Mouse (Mus musculus) G1E (cell line): ENCODE data around the gene Asf1b. TPM values are rescaled to one million over a fixed set of nuclear protein-coding genes. Genes with fewer than 3 reads are reported as not detected.
A peak's percentile ranks its signal among the peaks of the same experiment; 100 is the strongest.
"Not testable (repeated sequence)": the region's sequence is repeated elsewhere in the genome, so short reads cannot be mapped to it uniquely, and the experiment has no call there.

Experiments
- ATAC-seq: 2 replicates; pipeline ENCODE4 v1.8.0; 2016; ENCODE audit warnings: mild to moderate bottlenecking; ENCODE audit not compliant: insufficient number of reproducible peaks, poor library complexity, low FRiP score, severe bottlenecking; ENCODE audit errors: extremely low read depth
- DNase-seq: peaks from one replicate; pipeline ENCODE4 v3.0.0; 2012; ENCODE audit warnings: low spot score
- H3K27me3 ChIP-seq: 2 replicates; pipeline ENCODE4 v1.6.1; 2012; ENCODE audit warnings: mild to moderate bottlenecking, low read length, inconsistent platforms; ENCODE audit not compliant: insufficient read depth
- H3K36me3 ChIP-seq: replicated peaks from 2 replicates; pipeline ENCODE3; 2012; ENCODE audit warnings: mild to moderate bottlenecking, inconsistent platforms
- H3K4me1 ChIP-seq: 2 replicates; pipeline ENCODE4 v1.6.1; 2012; ENCODE audit warnings: low read depth, low read length, inconsistent platforms, mixed read lengths; ENCODE audit not compliant: insufficient read depth
- H3K4me3 ChIP-seq: 2 replicates; pipeline ENCODE4 v1.5.1; 2012; ENCODE audit warnings: low read depth, mild to moderate bottlenecking, inconsistent platforms, low read length, moderate library complexity, mixed read lengths
- H3K9me3 ChIP-seq: replicated peaks from 2 replicates; pipeline ENCODE4 v1.6.1; 2012; ENCODE audit warnings: inconsistent platforms
- CTCF ChIP-seq: IDR thresholded peaks from 2 replicates; pipeline ENCODE4 v1.5.1; 2012; ENCODE audit warnings: low read depth, low read length, inconsistent platforms, mixed read lengths
- GATA1 ChIP-seq: IDR thresholded peaks from 2 replicates; pipeline ENCODE4 v1.6.1; 2012; ENCODE audit warnings: borderline replicate concordance, low read length, inconsistent platforms, mixed read lengths
- GATA2 ChIP-seq: IDR thresholded peaks from 2 replicates; pipeline ENCODE4 v1.6.1; 2012; ENCODE audit warnings: low read depth, low read length, inconsistent platforms, borderline replicate concordance
- POLR2AphosphoS5 ChIP-seq: IDR thresholded peaks from 2 replicates; pipeline ENCODE4 v1.6.1; 2012; ENCODE audit warnings: low read depth, low read length, inconsistent platforms; ENCODE audit not compliant: insufficient replicate concordance
- TAL1 ChIP-seq: conservative IDR thresholded peaks from 2 replicates; pipeline ENCODE4 v1.6.1; 2012; ENCODE audit warnings: low read depth, low read length, inconsistent platforms, mixed read lengths
- polyA plus RNA-seq: library from polyadenylated mRNA; stranded (reverse); fragments of >175 nt; gene quantifications from 2 replicates; pipeline ENCODE4 v1.2.3, GENCODE M21; 2012
- total RNA-seq, 2 experiments: library from RNA; stranded (forward) in 1 of 2; stranded (reverse) in 1 of 2; fragments of 200-1000 nt in 1 of 2; fragments of >200 nt in 1 of 2; fragmentation: Nextera tagmentation in 1 of 2; gene quantifications; 2 replicates each; pipeline ENCODE4 v1.2.3; 2014 to 2017

Gene Asf1b
- total and polyA plus RNA-seq, 3 experiments: 87.4 to 383 (median 88.6) TPM

DNA sequence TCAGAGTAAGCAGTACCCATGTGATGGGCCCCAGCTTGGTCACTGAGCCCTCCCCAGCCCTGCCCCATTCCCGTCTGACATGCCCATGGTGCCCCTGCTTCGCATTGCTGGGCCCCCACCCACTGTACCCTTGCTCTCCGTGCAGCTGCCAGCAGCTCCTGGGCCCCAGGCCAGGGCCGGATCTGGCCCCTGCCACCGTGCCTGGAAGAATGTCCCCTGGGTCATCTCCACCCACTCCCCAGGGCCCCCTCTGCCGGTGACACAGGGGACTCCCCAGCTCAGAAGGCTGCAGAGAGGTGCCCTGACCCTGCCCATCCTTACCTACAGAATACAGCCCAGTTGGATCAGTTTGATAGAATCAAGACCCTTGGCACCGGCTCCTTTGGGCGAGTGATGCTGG lies 25.5 kb downstream of the Asf1b start:
- TF ChIP-seq POLR2AphosphoS5 (no peak), GATA2 (no peak), CTCF (no peak), TAL1 (no peak), GATA1 (no peak)
- Histone ChIP-seq H3K27me3 (no peaks in the 10 kb centered on the region), H3K36me3 (peaks cover 89% of the 10 kb centered on the region), H3K9me3 (no peaks in the 10 kb centered on the region), H3K4me1 (peaks cover 18% of the 10 kb centered on the region), H3K4me3 (no peak overlapping the region)
- DNase-seq (no peak), ATAC-seq (no peak)

GRCm38 (mm10) chr8:83981533-83981932 lies 26.2 kb downstream of the Asf1b start:
- no peak for ATAC-seq
- Histone ChIP-seq H3K27me3 (no peaks in the 10 kb centered on the region), H3K4me3 (no peak overlapping the region), H3K36me3 (peaks cover 89% of the 10 kb centered on the region), H3K9me3 (no peaks in the 10 kb centered on the region), H3K4me1 (peaks cover 18% of the 10 kb centered on the region)
- no peak for DNase-seq
- TF ChIP-seq GATA2: no peak
- TF ChIP-seq POLR2AphosphoS5: no peak

DNA sequence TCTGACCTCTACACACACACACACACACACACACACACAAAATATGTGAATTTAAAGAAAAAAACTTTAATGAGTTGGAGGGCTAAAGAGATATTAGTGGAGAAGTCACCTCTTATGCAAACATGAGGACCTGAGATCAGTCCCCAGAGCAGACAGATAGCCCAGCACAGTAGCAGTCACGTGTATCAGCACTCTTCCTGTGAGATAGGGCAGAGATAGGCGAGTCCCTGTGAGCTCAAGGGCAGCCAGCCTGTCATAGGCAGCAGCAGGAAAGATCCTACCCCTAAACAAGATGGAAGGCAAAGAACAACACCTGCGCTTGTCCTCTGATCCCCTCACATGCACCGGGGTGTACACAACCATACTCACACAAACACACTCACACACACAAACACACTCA lies 27.1 kb downstream of the Asf1b start:
- H3K36me3 ChIP-seq: peaks cover 88% of the 10 kb centered on the region
- H3K4me3 ChIP-seq: no peak overlapping the region
- no peak for TF ChIP-seq TAL1
- TF ChIP-seq CTCF: no peak
- TF ChIP-seq GATA2: no peak
- no peak for TF ChIP-seq GATA1
- TF ChIP-seq POLR2AphosphoS5: no peak
- DNase-seq: no peak
- ATAC-seq: no peak
- H3K4me1 ChIP-seq: peaks cover 10% of the 10 kb centered on the region
- H3K27me3 ChIP-seq: no peaks in the 10 kb centered on the region
- no peaks in the 10 kb centered on the region for H3K9me3 ChIP-seq

DNA sequence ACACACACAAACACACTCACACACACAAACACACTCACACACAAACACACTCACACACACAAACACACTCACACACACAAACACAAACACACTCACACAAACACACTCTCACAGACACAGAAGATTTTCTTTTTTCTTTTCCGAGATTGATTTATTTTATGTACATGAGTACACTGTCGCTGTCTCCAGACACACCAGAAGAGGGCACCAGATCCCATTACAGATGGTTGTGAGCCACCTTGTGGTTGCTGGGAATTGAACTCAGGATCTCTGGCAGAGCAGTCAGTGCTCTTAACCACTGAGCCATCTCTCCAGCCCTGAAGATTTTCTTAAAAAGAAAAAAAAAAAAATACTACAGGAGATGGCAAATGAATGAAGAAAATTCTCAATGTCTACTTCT lies 27.9 kb downstream of the Asf1b start:
- peaks cover 88% of the 10 kb centered on the region for H3K36me3 ChIP-seq
- not testable (repeated sequence) for ATAC-seq, DNase-seq, H3K4me1 ChIP-seq, H3K27me3 ChIP-seq, H3K9me3 ChIP-seq, H3K4me3 ChIP-seq

DNA sequence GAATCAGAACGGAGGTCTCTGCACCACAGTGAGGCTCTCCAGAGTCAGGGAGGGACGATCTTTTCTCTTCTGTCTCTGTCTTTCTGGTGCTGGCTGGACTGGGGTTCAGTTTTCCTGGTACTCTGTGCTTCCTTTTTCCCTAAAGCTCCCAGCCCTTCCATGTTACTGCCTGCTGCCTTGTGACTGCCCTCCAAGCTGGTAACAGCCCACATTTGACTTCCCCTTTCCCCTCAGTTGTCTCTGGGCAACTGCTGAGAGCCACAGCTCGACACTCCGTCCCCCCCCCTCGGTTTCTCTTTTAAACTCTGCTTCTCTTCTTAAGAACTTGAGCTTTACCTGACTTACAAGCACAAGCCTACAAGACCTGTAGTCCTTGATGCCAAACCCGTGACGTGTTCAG lies 33.9 kb downstream of the Asf1b start:
- peaks cover 81% of the 10 kb centered on the region for H3K36me3 ChIP-seq
- H3K4me3 ChIP-seq: no peak overlapping the region
- no peak for TF ChIP-seq CTCF
- H3K27me3 ChIP-seq: no peaks in the 10 kb centered on the region
- peaks cover 31% of the 10 kb centered on the region for H3K4me1 ChIP-seq
- no peaks in the 10 kb centered on the region for H3K9me3 ChIP-seq
- ATAC-seq (0 out of 2 replicates have a peak, but pooled peaks have one; percentile 34), DNase-seq (peak; percentile 58)

GRCm38 (mm10) chr8:83990170-83990569 lies 34.9 kb downstream of the Asf1b start:
- H3K4me3 ChIP-seq: no peak overlapping the region
- peaks cover 38% of the 10 kb centered on the region for H3K4me1 ChIP-seq
- TF ChIP-seq GATA1: no peak
- no peak for TF ChIP-seq POLR2AphosphoS5
- no peak for TF ChIP-seq CTCF
- TF ChIP-seq GATA2: no peak
- no peak for TF ChIP-seq TAL1
- H3K27me3 ChIP-seq: no peaks in the 10 kb centered on the region
- DNase-seq (no peak), ATAC-seq (no peak)
- H3K9me3 ChIP-seq: no peaks in the 10 kb centered on the region
- peaks cover 81% of the 10 kb centered on the region for H3K36me3 ChIP-seq

DNA sequence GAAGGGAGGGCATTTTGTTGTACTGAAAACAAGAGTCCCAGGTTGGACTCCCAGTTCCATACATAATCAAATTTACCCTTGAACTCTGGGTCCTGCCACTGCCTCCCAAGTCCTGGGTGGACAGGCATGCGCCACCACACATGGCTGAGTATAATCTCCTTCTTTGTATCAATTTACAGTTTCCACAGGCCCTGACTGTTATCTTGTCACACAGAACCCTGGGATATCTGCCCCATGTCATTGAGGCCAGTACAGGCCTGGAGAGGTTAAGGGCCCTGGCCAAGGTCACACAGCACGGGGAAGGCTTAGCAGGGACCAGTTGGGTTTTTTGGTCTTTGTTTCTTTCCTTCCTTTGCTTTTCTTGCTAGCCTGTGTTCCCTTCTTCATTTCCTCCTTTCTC lies 37.2 kb downstream of the Asf1b start:
- peaks cover 47% of the 10 kb centered on the region for H3K4me1 ChIP-seq
- ATAC-seq: no peak
- H3K9me3 ChIP-seq: no peaks in the 10 kb centered on the region
- no peak for DNase-seq
- H3K36me3 ChIP-seq: peaks cover 68% of the 10 kb centered on the region
- H3K27me3 ChIP-seq: no peaks in the 10 kb centered on the region
- no peak overlapping the region for H3K4me3 ChIP-seq
- TF ChIP-seq GATA2 (no peak), POLR2AphosphoS5 (no peak), GATA1 (no peak), CTCF (no peak), TAL1 (no peak)
